Mouse (Mus musculus): Measurements from ENCODE around the gene Cog1.

DNA sequence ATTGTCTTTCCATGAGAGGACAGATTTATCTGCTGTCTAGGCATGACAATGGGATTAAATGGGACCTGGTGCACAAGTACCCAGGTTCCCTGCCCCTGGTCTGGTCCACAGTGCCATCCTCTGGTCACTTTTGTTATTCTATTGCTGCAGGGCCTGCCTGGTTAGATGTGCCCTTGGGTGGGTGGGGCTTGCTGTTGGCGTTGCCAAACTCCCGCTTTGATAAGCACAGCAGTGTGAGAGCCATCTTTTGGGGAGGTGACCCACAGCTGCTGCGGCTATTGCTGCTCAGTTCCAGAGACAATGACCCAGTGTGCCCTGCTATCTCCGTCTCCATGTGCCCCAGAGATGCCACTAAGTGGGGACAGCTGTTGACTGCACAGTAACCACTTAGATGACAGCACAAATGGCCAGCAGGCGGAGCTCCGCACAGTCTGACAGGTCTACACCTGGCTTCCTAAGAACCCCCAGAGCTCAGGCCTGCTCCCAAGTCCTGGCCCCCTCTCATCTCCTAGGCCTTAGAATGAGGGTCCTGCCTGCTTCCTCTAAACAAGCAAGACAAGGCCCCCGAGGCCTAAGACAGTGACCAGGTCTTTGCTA is 66.2 kb downstream of the Cog1 start:
- TF ChIP-seq CTCF (IDR thresholded peaks at IDR 0.05; ENCODE audit: borderline replicate concordance, extremely low read depth, insufficient read depth, insufficient read length), result no peak
- TF ChIP-seq POLR2A (IDR thresholded peaks at IDR 0.05; ENCODE audit: borderline replicate concordance, extremely low read depth, insufficient read depth, insufficient read length, poor library complexity, severe bottlenecking), result no peak

Measured in brain, embryonic 14.5 days (tissue).